Mouse (Mus musculus) spleen, adult 2 months (tissue): ENCODE data around the gene Gm49383.

ENCODE experiments used
- CTCF ChIP-seq: fragments of 200-500 bp; IDR thresholded peaks from 2 replicates; pipeline ENCODE4 v1.5.1; 2011; ENCODE audit warnings: mild to moderate bottlenecking, inconsistent platforms; ENCODE audit not compliant: insufficient read depth, insufficient read length, insufficient replicate concordance; ENCODE audit errors: extremely low read depth
- POLR2A ChIP-seq: fragments of 200-500 bp; IDR thresholded peaks from 2 replicates; pipeline ENCODE4 v1.6.1; 2011; ENCODE audit warnings: low read depth, low read length, inconsistent platforms

- TF ChIP-seq CTCF (no peak), POLR2A (no peak)
Observed at GRCm38 (mm10) chr12:69220613-69221277, 23.8 kb upstream of the Gm49383 start.
